Mouse (Mus musculus) lung, postnatal 10 days (tissue): ENCODE data around the gene Ogn.

Experiments
- DNase-seq: peaks from one replicate; pipeline ENCODE4 v3.0.0; 2021

Gene Ogn

DNA sequence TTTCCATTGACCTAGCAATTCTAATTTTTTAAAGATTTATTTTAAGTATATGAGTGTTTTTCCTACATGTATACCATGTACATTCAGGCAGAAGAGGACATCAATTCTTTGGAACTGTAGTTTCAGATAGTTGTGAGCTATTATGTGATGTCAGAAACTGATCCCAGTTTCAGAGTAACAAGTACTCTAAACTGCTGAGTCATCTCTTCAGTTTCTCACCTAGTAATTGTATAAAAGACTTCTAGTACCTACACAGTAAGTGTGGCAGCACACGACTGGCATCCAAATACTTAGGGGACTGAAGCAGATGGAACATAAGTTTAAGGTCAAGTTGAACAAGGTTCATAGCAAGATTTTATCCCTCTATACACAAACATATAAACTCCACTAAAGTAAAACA, 38.2 kb downstream of the Ogn start:
- DNase-seq, result no peak

DNA sequence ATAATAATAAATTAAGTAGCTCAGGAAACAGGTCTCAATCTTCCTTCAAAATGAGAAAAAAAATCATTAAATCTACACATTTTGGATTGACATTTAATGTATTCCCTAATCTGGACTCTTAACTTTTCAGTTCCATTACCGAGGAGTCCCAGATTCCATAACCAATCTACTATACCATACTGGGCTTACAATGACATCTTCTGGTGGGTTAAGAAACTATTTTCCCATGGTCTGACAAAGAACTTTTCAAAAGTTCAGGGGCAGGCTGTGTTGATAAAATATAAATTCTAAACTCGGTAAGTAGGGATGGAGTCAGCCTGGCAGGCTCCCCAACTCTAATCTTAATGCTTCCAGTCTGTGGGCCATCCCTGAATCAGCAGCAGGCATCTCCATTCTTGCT, 43.3 kb downstream of the Ogn start:
- no peak for DNase-seq

DNA sequence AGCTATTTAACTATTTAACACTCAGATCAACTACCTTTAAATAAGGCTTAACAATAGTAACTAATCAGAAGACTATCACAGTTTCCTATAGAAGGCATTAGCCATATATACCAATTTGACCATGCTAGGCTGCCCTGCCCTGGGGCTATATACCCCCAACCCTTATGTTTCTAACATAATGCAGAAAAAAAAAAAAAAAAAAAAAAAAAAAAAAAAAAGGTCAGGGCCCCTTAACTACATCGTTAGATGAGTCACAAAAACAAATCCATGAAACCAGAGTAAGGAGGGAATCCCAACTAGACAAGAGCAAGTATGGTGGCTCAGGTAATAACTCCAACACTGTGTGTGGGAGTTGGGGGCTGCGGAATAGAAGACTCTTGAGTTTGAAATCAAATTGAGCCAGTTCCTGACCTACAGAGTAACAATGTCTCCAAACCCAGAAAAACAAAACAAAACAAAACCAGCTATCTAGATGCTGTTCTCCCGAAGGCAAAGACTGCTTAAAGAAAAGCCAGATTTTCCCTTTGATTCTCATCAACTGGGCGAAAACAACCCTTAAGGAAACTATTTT, 44.0 kb downstream of the Ogn start:
- DNase-seq, result no peak

DNA sequence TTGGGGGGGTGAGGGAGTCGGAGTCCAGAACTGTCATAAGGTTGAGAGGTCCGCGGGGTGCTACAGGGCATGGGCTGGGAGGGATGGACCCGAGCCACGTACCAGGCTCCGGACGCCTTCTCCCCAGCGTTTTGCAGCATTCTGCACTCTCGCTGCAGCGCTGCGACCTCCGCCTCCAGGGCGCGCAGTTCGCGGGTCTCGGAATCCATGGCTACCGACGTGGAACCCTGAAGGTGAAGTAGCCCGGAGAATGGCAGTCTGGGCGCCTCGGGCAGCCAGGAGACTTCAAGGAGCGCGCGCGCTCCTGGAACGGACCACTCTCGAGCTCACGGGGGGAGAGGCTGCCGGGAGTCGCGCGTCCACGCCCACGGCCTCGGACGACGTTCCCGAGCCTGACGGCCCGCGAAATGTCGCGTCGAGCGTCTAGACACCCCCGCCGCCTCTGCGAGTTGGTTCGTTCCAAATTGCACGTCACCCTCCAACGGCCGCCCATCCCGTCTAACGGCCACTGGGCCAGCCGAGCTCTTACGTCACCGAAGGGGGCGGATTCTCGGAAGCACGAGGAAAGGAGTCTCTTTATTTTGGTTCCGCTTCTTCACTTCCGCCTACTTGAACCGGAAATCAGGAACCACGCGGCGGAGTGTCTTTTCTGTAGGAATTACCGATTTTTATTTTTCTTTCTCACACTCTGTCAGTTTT, 44.8 kb downstream of the Ogn start, which contains the start of the genes Cenpp and Nol8:
Gene Cenpp, minus strand, starts transcription at position 305 of the 699 bp plus-strand sequence.
Gene Nol8, plus strand, starts transcription at position 598 of the 699 bp plus-strand sequence.
- DNase-seq, result peak; percentile 100

DNA sequence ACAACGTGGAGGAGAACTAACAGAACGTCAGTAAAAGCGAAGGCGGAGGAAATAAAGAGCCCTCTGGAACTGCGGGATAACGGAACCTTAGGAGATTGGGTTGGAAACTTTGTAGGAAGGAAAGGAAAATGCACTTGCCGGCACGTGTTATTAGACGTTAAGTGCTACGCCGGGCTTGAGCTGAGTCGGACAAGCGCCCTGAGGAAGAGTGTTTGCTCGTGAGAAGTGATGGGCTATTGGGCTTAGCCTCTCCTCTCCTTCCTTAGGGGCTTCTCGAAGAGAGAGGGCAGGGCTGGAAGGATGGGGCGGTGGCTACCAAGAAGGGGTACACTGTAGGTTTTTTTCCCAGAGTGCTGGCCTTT, 45.3 kb downstream of the Ogn start:
- DNase-seq, result no peak
